Mouse (Mus musculus) retina, postnatal 1 day (tissue): ENCODE measurements around the gene Gm4353.
A peak's percentile ranks its signal among the peaks of the same experiment; 100 is the strongest.
"Not testable (repeated sequence)": the region's sequence is repeated elsewhere in the genome, so short reads cannot be mapped to it uniquely, and the experiment has no call there.

Experiments used
- DNase-seq: peaks from one replicate; pipeline ENCODE4 v3.0.0-alpha.2; 2012

Gm4353 gene

GRCm38 (mm10) chr7:116084366-116084765 lies at the start of gene Gm4353:
TSS of gene Gm4353 (minus strand) at chr7:116084635.
- DNase-seq = not testable (repeated sequence)

DNA sequence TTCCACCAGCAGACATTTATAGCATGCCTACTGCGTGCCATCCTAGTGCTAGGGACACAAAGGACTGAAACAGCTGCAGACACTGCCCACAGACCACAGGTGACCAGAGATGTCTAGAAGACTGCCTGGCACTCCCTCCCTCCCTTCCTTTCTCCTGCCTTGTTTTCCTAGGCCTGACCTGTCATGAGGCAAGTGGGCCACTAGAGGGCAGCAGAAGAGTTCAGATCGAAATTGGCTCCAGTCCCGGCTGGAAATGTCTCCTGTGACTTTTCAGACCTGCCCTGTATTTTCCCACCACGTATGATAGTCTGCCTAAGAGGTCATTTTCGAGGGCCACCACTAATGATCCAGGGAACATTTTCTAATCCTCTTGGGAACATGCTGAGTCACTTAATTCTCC lies 47.6 kb upstream of the Gm4353 start:
- DNase-seq = peak; percentile 89

DNA sequence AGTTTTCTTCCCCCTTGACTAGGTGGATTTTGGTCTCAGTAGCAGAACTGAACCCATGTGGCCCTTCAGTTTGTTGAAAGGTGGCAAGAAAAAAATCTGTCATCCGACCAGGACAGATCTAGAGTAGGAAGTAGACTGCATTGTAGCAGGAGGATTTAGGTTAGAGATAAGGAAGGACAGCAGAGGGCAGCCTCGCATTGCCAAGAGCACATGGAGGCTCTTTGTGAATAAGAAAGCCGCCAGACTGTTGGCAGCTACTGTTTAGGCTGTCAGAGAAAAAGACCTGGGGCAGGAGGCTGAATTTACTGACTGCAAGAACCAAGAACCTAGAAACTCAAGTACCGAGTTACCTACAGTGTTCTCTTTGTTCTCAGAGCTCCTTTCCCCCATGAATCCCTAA lies 47.0 kb upstream of the Gm4353 start:
- peak; percentile 42 for DNase-seq

DNA sequence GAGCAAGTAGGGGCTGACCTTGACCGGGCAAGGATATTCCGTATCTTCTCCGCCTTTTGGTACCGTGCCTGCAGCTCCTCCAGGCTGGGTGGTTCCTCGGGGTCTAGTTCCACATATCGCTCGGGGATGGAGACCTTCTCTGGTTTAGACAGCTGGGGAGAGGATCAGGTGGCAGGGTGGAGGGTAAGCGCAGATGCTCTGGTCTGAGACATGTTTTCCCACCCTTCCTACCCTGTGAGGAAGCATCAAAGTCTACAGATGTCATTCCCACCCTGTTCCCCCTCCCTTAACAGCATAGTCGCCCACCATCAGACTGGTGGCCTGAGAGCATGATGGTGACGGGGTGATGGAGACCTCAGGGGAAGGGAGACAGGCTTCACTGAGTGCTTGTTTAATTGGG lies 44.9 kb upstream of the Gm4353 start:
- no peak for DNase-seq

GRCm38 (mm10) chr7:116128286-116128685 lies 43.9 kb upstream of the Gm4353 start:
- DNase-seq = no peak

DNA sequence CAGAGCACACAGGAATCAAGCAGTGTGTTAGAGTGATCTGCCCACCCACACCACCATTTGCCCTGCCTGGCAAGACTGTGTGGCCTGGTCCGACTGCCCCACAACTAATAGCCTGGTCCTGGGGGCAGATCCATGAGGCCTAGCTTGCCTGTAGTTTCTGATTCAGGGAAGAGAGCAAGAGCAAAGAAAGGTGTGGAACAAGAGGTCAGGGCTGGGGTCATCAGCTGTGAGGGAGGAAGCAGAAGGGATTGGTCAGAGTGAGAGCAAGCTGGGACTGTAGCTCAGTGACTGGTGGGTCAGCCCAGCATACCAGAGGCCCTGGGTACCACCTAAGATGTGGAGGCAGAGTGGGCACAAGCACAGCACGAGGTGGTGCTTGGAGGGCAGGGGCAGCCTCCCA lies 42.6 kb upstream of the Gm4353 start:
- no peak for DNase-seq

GRCm38 (mm10) chr7:116125671-116126070 lies 41.2 kb upstream of the Gm4353 start:
- DNase-seq = no peak

DNA sequence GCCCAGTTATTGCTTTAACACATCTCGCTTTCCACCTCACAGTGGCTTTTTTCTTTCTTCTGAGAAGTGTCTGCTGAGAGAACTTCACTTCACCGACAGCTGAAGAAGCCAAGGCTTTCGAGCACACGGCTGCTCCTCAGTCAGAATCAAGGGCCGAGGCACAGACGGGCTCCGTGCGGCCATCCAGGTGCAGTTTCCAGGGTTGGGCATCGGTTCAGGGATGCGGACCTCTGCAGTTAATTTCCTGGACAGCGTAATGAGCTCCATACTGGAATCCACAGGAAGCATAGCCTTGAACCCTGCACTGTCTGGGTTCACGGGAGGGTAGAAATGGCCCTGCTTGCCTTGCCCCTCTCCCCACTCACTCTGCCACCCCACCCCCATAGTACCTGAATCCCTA lies 39.6 kb upstream of the Gm4353 start:
- no peak for DNase-seq

GRCm38 (mm10) chr7:116123597-116123985 lies 39.2 kb upstream of the Gm4353 start:
- DNase-seq = no peak

DNA sequence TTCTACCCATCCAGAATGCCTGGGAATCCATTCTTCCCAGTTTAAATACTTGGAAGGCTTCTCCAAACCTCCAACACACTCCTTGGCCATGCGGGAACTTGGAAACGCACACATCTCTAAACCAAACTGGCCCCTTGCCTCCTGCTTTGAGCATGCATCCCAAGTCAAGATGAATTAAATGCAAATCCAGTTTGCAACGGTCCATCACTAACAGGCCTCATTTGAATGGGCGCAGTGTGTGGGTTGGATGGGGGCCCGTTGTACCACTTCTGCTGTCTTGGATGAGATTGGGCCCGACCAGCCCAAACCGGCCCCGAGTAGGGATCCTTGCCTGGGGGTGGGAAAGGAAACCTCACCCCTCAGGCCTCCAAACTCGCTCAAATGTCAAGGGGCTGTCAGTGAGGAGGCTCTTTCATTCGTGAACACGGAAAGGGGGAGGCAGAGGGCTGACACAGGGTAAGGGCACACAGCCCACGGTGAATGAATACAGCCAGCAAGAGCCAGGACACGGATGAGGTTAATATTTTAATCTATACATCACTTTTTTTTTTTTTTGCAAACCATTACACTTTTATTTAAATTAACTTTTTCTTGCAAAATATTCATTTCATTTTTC lies 38.7 kb upstream of the Gm4353 start:
- peak; percentile 30 for DNase-seq

GRCm38 (mm10) chr7:116121202-116121601 lies 36.8 kb upstream of the Gm4353 start:
- DNase-seq = no peak

GRCm38 (mm10) chr7:116120737-116121136 lies 36.3 kb upstream of the Gm4353 start:
- no peak for DNase-seq

DNA sequence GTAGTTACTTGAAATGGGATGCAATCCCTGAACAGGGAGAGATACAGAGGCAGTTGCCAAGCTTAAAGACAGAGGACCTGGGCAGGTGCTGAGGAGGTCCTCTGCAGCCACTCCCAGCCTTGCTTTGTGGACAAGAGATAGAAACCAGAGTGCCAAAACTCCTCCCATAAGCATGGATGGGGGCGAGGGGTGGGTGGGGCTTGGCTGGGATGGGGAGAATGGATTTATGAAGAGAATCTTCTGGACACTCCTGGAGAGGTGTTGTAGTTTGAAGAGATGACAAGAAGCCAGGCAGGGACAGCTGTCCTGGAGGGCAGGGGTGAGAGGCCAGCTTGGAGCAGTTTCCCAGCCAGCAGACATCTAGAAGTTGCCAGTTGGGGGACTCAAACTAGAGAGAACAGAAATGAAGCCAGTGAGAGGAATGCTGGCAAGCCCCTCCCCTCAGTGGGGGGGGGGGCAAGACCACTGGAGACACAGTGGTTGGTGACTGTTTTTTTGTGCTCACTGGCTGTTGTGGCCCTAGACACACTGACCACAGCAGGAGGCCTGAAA lies 34.9 kb upstream of the Gm4353 start:
- no peak for DNase-seq

DNA sequence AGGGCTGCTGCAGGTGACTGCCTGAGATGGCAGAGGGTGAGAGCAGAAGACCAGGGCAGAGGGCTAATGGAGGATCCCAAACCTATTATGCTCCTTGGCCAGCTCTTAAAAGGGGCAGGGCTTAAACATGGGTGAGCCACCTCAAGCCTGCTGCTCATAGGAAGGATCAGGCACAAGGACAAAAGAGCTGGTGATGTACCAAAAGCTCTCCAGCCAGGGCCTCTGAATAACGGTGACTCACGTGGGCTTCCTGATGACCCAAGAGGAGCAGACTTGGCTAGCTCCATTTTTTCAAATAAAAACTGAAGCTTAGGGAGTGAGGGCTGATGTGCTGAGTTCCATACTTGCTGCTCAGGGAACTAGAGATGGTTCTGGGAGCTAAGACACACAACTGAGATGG lies 31.6 kb upstream of the Gm4353 start:
- DNase-seq = no peak

DNA sequence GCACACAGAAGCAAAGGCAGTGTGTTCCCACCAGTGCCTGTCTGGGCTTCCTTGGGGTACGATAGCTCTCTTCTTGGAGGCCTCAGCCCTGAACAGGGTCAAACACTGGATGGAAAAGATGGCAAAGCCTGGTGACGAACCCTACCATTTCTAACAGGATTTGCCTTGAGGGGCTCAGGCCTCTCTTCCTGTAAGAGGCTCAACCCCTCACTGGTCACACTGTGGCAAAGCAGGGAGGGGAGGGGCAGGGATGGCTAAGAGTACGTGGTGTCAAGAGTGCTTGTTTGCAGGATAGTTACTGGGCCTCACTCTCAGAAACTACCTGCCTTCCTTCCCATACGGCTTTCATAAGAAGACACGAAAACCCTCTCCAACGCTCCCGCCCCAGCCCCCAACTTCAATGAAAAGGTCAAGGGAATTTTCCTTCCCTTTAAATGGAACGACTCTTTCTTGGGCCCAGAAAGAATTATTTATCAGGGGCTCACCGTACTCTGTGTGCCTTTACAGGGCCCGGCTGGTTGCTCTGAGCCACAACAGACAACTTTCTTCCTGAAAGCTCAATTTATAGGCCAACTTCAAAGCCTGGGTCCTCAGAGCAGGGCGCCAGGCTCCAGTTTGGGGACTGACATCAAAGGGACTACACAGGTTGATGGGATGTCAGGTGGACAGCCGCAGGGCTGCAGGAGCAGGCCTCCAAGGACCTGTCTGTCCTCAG lies 30.9 kb upstream of the Gm4353 start:
- no peak for DNase-seq

- DNase-seq = no peak
Observed at GRCm38 (mm10) chr7:116111546-116111945, 27.1 kb upstream of the Gm4353 start.

DNA sequence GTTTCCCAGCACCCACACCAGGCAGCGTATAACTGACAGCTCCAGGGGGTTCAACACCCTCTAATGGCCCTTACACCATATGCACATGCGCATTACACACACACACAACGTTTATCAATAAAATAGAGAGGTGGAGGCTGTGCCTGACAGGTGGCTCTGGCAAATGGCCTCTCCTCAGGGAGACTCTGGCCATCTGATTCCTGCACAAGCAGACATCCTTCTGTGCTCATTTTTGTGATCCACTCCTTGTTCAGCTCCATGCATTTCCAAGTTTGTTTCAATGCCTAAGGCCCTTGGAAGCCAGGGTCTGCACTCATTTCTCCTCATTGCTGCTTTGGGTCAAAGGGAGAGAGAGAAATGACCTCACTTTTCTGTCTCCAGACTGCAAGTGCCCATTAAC lies 26.2 kb upstream of the Gm4353 start:
- DNase-seq = no peak

DNA sequence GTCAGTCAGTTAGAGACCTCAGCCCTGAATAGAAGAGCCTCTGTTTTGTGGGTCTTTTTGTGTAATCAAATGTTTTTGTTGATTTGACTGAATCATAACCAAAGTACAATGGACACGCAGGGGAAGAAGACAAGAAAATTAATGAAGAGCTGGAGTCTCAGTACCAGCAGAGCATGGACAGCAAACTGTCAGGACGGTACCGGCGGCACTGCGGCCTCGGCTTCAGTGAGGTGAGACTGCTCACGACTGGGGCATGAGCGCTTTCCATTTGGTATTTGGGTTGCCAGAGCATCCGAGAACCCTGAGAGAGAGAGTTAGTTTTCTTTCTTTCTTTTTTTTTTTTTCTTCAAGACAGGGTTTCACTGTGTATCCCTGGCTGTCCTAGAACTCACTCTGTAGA lies 18.7 kb upstream of the Gm4353 start:
- DNase-seq = no peak

DNA sequence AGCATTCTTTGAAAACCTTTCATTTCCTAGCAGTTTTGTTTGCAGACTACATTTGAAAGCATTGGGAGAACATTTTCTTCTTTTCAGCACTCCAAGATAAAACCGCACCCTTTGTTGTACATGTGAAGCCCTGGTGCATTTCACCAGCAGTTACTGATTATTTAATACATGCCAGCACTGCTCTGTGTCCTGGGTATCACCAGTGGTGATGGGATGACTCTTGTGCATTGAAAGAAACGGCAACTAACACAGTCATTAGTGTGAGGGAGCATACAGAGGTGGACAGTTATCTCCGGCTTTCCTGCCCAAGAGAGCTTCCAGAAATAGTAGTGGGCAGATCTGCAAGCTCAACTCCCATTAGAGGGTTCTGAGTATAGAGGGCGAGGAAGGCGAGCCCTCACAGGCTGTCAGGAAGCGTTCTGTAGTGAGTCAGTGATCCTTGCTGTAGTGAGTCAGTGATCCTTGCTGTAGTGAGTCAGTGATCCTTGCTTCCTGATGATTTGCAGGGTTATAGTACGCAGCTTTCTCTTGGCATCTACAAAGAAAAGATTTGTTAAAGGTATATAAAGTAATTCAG lies 15.6 kb upstream of the Gm4353 start:
- no peak for DNase-seq

GRCm38 (mm10) chr7:116093466-116093850 lies 9.0 kb upstream of the Gm4353 start:
- DNase-seq = no peak

DNA sequence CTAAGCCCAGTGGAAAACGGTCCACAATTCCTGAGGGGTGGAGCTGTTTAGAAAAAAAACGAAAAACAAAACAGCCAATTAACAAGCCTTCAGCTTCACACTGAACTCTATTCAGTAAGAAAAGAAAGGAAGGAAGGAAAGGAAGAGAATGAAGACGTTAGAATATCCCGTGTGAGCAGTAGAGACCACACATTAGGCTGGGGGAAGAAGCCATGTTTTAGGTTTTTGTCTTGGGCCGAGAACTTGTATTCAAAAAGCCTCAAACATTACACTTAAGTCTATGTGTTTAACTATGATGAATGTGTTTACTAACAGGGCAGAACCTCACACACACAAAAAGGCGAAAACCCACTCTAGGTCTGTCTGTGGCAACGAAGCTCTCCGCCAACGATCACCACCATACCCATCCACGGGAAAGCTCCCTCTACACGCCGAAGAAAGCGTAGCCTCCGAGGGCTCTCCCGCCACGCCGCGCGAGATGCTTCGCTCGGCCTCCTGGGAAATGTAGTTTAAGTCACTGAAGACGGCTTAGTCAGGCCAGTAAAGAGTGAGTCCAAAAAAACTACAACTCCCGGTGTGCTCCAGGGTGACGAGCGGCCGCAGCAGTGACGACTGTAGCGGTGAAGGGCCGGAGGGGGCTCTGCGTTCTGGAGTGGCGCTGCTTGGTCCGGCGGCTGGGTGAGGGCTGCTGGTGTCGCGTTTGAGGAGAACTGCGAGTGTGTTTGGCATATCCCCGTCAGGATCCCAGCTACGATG lies 8.5 kb upstream of the Gm4353 start:
- DNase-seq = peak; percentile 98

- no peak for DNase-seq
Observed at GRCm38 (mm10) chr7:116060739-116061138, 23.7 kb downstream of the Gm4353 start.

DNA sequence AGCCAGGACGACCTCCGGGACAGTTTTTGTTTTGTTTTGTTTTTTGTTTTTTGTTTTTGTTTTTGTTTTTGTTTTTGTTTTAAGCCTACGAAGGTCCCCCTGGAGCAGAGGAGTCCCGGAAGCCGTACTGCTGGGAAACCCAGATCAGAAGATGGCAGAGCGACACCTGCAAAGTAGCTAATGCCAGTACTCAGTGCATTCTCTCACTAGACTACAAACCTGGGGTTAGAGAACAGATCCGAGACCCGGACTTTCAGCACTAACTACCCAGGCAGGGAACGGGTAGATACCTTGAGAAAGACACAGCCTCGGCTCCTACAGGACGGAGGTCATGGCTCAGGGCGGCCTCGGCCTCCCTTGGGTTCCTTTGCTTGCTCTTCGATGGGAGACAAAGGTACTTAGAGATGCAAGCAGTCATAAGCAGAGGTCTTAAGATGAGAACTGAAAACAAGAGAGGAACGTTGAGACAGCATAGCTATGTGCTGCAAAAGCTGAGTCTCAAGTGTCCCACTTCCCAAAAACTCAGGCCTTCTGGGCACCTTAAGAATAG lies 43.9 kb downstream of the Gm4353 start:
- no peak for DNase-seq
